Mouse (Mus musculus) lung, embryonic 16.5 days (tissue): ENCODE measurements at regions not wholly inside any gene's neighbourhood (a gene's known extent, or its start where the extent isn't known, plus 50 kb on each side); places are given as distances from the start of the nearest gene placed in this dataset.

Experiments
- ATAC-seq: fragments of 200-750 bp; cut with Nextera tagmentation; 2 replicates; pipeline ENCODE4 v1.8.0; 2017; ENCODE audit warnings: low read depth, mild to moderate bottlenecking, moderate library complexity
- H3K27ac ChIP-seq: fragments of 300-500 bp; sonication (generic); 2 replicates; pipeline ENCODE4 v1.5.1; 2014; ENCODE audit warnings: mild to moderate bottlenecking, control low read depth, low read length
- H3K27me3 ChIP-seq: fragments of 300-500 bp; sonication (generic); 2 replicates; pipeline ENCODE4 v1.6.1; 2014; ENCODE audit warnings: low read depth, low read length, mixed read lengths; ENCODE audit not compliant: control insufficient read depth, insufficient read depth
- H3K36me3 ChIP-seq: fragments of 300-500 bp; sonication (generic); 2 replicates; pipeline ENCODE4 v1.6.1; 2014; ENCODE audit warnings: low read length; ENCODE audit not compliant: control insufficient read depth, insufficient read depth
- H3K4me1 ChIP-seq: fragments of 300-500 bp; sonication (generic); replicated peaks from 2 replicates; pipeline ENCODE4 v1.6.1; 2014; ENCODE audit warnings: low read length, mixed read lengths; ENCODE audit not compliant: control insufficient read depth, insufficient read depth
- H3K4me2 ChIP-seq: fragments of 300-500 bp; sonication (generic); 2 replicates; pipeline ENCODE4 v1.6.1; 2014; ENCODE audit warnings: low read depth, low read length, control low read depth
- H3K4me3 ChIP-seq: fragments of 300-500 bp; sonication (generic); 2 replicates; pipeline ENCODE4 v1.5.1; 2014; ENCODE audit warnings: mild to moderate bottlenecking, low read length, control low read depth
- H3K9ac ChIP-seq: fragments of 300-500 bp; sonication (generic); 2 replicates; pipeline ENCODE4 v1.6.1; 2014; ENCODE audit warnings: low read length, control low read depth
- H3K9me3 ChIP-seq: fragments of 300-500 bp; sonication (generic); 2 replicates; pipeline ENCODE4 v1.6.1; 2016; ENCODE audit warnings: low read length; ENCODE audit not compliant: control insufficient read depth
- WGBS: fragments of 180-500 bp; shearing (Covaris S2); extraction: QIAGEN DNeasy Blood & Tissue Kit; methylation state at CpG from one replicate; pipeline ENCODE4 v1.1.7; 2014; 5-methylcytosine and 5-hydroxymethylcytosine counted together

- H3K36me3 ChIP-seq: no peaks in the 10 kb centered on the region
- ATAC-seq: no peak
Observed at GRCm38 (mm10) chr3:46937751-46938150, 489.7 kb upstream of the Pabpc4l start.

GRCm38 (mm10) chr3:46891057-46891736 is 443.2 kb upstream of the Pabpc4l start:
- H3K4me3 ChIP-seq: no peak overlapping the region
- H3K4me2 ChIP-seq: no peak overlapping the region
- WGBS: 44% methylated on average over 6 of the region's 6 CpGs
- H3K27ac ChIP-seq: no peak overlapping the region
- no peaks in the 10 kb centered on the region for H3K9me3 ChIP-seq
- no peak for ATAC-seq
- H3K4me1 ChIP-seq: no peaks in the 10 kb centered on the region
- no peaks in the 10 kb centered on the region for H3K27me3 ChIP-seq
- no peak overlapping the region for H3K9ac ChIP-seq
- H3K36me3 ChIP-seq: no peaks in the 10 kb centered on the region

More at GRCm38 (mm10) chr3:46937751-46938150, 489.7 kb upstream of the Pabpc4l start:
- H3K27me3 ChIP-seq: no peaks in the 10 kb centered on the region
- no peaks in the 10 kb centered on the region for H3K4me1 ChIP-seq
- H3K9ac ChIP-seq: no peak overlapping the region
- no peak overlapping the region for H3K4me3 ChIP-seq
- no peaks in the 10 kb centered on the region for H3K9me3 ChIP-seq
- no peak overlapping the region for H3K4me2 ChIP-seq
- WGBS: 93% methylated on average over 1 of the region's 1 CpGs
- no peak overlapping the region for H3K27ac ChIP-seq

- H3K36me3 ChIP-seq: no peaks in the 10 kb centered on the region
- H3K4me1 ChIP-seq: no peaks in the 10 kb centered on the region
- no peak overlapping the region for H3K9ac ChIP-seq
- ATAC-seq: peak; percentile 54
- H3K9me3 ChIP-seq: peaks cover 2% of the 10 kb centered on the region; the same call in 1 of the 2 replicates
- H3K4me2 ChIP-seq: no peak overlapping the region
- no peaks in the 10 kb centered on the region for H3K27me3 ChIP-seq
- whole genome bisulfite sequencing: 90% methylated on average over 1 of the region's 1 CpGs
- H3K4me3 ChIP-seq: no peak overlapping the region
- H3K27ac ChIP-seq: peak overlapping the region; percentile 37; the same call in 1 of the 2 replicates
Observed at GRCm38 (mm10) chr3:46875848-46876247, 427.8 kb upstream of the Pabpc4l start.

GRCm38 (mm10) chr3:46870876-46871275 is 422.9 kb upstream of the Pabpc4l start:
- no peak for ATAC-seq
- H3K9ac ChIP-seq: no peak overlapping the region

GRCm38 (mm10) chr3:46869576-46870295 is 421.7 kb upstream of the Pabpc4l start:
- no peak for ATAC-seq
- WGBS: 90% methylated on average over 2 of the region's 2 CpGs

More at GRCm38 (mm10) chr3:46870876-46871275, 422.9 kb upstream of the Pabpc4l start:
- Histone ChIP-seq H3K27me3 (no peaks in the 10 kb centered on the region), H3K4me3 (no peak overlapping the region), H3K27ac (no peak overlapping the region), H3K9me3 (peaks cover 3% of the 10 kb centered on the region; the same call in 1 of the 2 replicates), H3K36me3 (no peaks in the 10 kb centered on the region), H3K4me2 (no peak overlapping the region), H3K4me1 (no peaks in the 10 kb centered on the region)

GRCm38 (mm10) chr3:46848400-46848983 is 400.5 kb upstream of the Pabpc4l start:
- H3K36me3 ChIP-seq: no peaks in the 10 kb centered on the region
- H3K9ac ChIP-seq: no peak overlapping the region
- H3K9me3 ChIP-seq: no peaks in the 10 kb centered on the region
- no peaks in the 10 kb centered on the region for H3K4me1 ChIP-seq
- 33% methylated on average over 7 of the region's 7 CpGs for WGBS
- no peaks in the 10 kb centered on the region for H3K27me3 ChIP-seq
- H3K4me2 ChIP-seq: no peak overlapping the region
- no peak for ATAC-seq
- no peak overlapping the region for H3K4me3 ChIP-seq
- H3K27ac ChIP-seq: no peak overlapping the region

More at GRCm38 (mm10) chr3:46869576-46870295, 421.7 kb upstream of the Pabpc4l start:
- Histone ChIP-seq H3K9me3 (peaks cover 3% of the 10 kb centered on the region; the same call in 1 of the 2 replicates), H3K27me3 (no peaks in the 10 kb centered on the region), H3K4me1 (no peaks in the 10 kb centered on the region), H3K9ac (no peak overlapping the region), H3K27ac (no peak overlapping the region), H3K4me2 (no peak overlapping the region), H3K36me3 (no peaks in the 10 kb centered on the region), H3K4me3 (no peak overlapping the region)

- ATAC-seq: no peak
- Histone ChIP-seq H3K9me3 (no peaks in the 10 kb centered on the region), H3K4me3 (no peak overlapping the region), H3K4me2 (no peak overlapping the region), H3K27me3 (no peaks in the 10 kb centered on the region), H3K9ac (no peak overlapping the region), H3K4me1 (no peaks in the 10 kb centered on the region), H3K27ac (no peak overlapping the region), H3K36me3 (no peaks in the 10 kb centered on the region)
- WGBS: 52% methylated on average over 3 of the region's 3 CpGs
Observed at GRCm38 (mm10) chr3:46828676-46829075, 380.7 kb upstream of the Pabpc4l start.
